Mouse (Mus musculus) testis, adult 2 months (tissue): ENCODE measurements at regions not wholly inside any gene's neighbourhood (a gene's known extent, or its start where the extent isn't known, plus 50 kb on each side); places are given as distances from the start of the nearest gene placed in this dataset.

Experiments used
- H3K27ac ChIP-seq: fragments of 200-500 bp; 2 replicates; pipeline ENCODE4 v1.5.1; 2012; ENCODE audit warnings: low read depth, low read length; ENCODE audit not compliant: control insufficient read depth, insufficient read depth
- H3K27me3 ChIP-seq: fragments of 200-500 bp; 2 replicates; pipeline ENCODE4 v1.6.1; 2012; ENCODE audit warnings: mild to moderate bottlenecking, low read length, moderate library complexity; ENCODE audit not compliant: control insufficient read depth, insufficient read depth
- H3K36me3 ChIP-seq: fragments of 200-500 bp; 2 replicates; pipeline ENCODE4 v1.6.1; 2012; ENCODE audit warnings: mild to moderate bottlenecking, low read length; ENCODE audit not compliant: control insufficient read depth, insufficient read depth
- H3K4me1 ChIP-seq: fragments of 200-500 bp; 2 replicates; pipeline ENCODE4 v1.6.1; 2012; ENCODE audit warnings: low read length; ENCODE audit not compliant: control insufficient read depth, insufficient read depth
- H3K4me3 ChIP-seq: fragments of 200-500 bp; 2 replicates; pipeline ENCODE4 v1.5.1; 2012; ENCODE audit warnings: low read depth, mild to moderate bottlenecking, low read length, moderate library complexity, mixed read lengths; ENCODE audit not compliant: control insufficient read depth
- CTCF ChIP-seq: fragments of 200-500 bp; IDR thresholded peaks from 2 replicates; pipeline ENCODE4 v1.5.1; 2012; ENCODE audit warnings: low read depth, mild to moderate bottlenecking, inconsistent platforms, low read length, moderate library complexity; ENCODE audit not compliant: control insufficient read depth, insufficient read depth, insufficient replicate concordance
- POLR2A ChIP-seq: fragments of 200-500 bp; IDR thresholded peaks from 2 replicates; pipeline ENCODE4 v1.6.1; 2012; ENCODE audit warnings: low read depth, mild to moderate bottlenecking, inconsistent platforms, low read length, moderate library complexity; ENCODE audit not compliant: control insufficient read depth

GRCm38 (mm10) chr12:107539683-107540082, 51.3 kb downstream of the 3110018I06Rik start:
- no peaks in the 10 kb centered on the region for H3K36me3 ChIP-seq
- H3K4me3 ChIP-seq, result no peak overlapping the region
- H3K27me3 ChIP-seq, result no peaks in the 10 kb centered on the region
- TF ChIP-seq CTCF, result no peak
- TF ChIP-seq POLR2A, result no peak
- H3K27ac ChIP-seq, result no peak overlapping the region
- H3K4me1 ChIP-seq, result no peaks in the 10 kb centered on the region

- H3K27me3 ChIP-seq, result no peaks in the 10 kb centered on the region
- no peak overlapping the region for H3K27ac ChIP-seq
- TF ChIP-seq POLR2A (no peak), CTCF (no peak)
- H3K4me1 ChIP-seq, result no peaks in the 10 kb centered on the region
- no peaks in the 10 kb centered on the region for H3K36me3 ChIP-seq
- no peak overlapping the region for H3K4me3 ChIP-seq
Observed at GRCm38 (mm10) chr12:107541196-107541595, 52.8 kb downstream of the 3110018I06Rik start.

- H3K4me3 ChIP-seq, result no peak overlapping the region
- H3K27me3 ChIP-seq, result no peaks in the 10 kb centered on the region
- no peaks in the 10 kb centered on the region for H3K36me3 ChIP-seq
- peaks cover 3% of the 10 kb centered on the region for H3K4me1 ChIP-seq
- TF ChIP-seq CTCF (no peak), POLR2A (no peak)
- H3K27ac ChIP-seq, result no peak overlapping the region
Observed at GRCm38 (mm10) chr12:107547194-107547885, 58.9 kb downstream of the 3110018I06Rik start.

- H3K36me3 ChIP-seq, result no peaks in the 10 kb centered on the region
- H3K4me3 ChIP-seq, result no peak overlapping the region
- peaks cover 3% of the 10 kb centered on the region for H3K4me1 ChIP-seq
- H3K27me3 ChIP-seq, result no peaks in the 10 kb centered on the region
- TF ChIP-seq CTCF, result no peak
- no peak for TF ChIP-seq POLR2A
- no peak overlapping the region for H3K27ac ChIP-seq
Observed at GRCm38 (mm10) chr12:107547886-107548448, 59.5 kb downstream of the 3110018I06Rik start.

GRCm38 (mm10) chr12:107549452-107550296, 61.2 kb downstream of the 3110018I06Rik start:
- no peak overlapping the region for H3K4me3 ChIP-seq
- TF ChIP-seq POLR2A (no peak), CTCF (no peak)
- H3K4me1 ChIP-seq, result peaks cover 3% of the 10 kb centered on the region
- H3K27me3 ChIP-seq, result no peaks in the 10 kb centered on the region
- H3K27ac ChIP-seq, result no peak overlapping the region
- no peaks in the 10 kb centered on the region for H3K36me3 ChIP-seq

GRCm38 (mm10) chr12:107559191-107559590, 70.8 kb downstream of the 3110018I06Rik start:
- Histone ChIP-seq H3K27me3 (no peaks in the 10 kb centered on the region), H3K36me3 (no peaks in the 10 kb centered on the region), H3K4me3 (no peak overlapping the region), H3K27ac (no peak overlapping the region), H3K4me1 (no peaks in the 10 kb centered on the region)
- no peak for TF ChIP-seq POLR2A
- no peak for TF ChIP-seq CTCF

GRCm38 (mm10) chr12:107560100-107560499, 71.7 kb downstream of the 3110018I06Rik start:
- Histone ChIP-seq H3K27ac (no peak overlapping the region), H3K4me3 (no peak overlapping the region), H3K36me3 (no peaks in the 10 kb centered on the region), H3K27me3 (no peaks in the 10 kb centered on the region), H3K4me1 (no peaks in the 10 kb centered on the region)
- TF ChIP-seq POLR2A (no peak), CTCF (no peak)
